Mouse (Mus musculus) heart, adult 2 months (tissue): Measurements from ENCODE around the gene Arap1. TPM values are rescaled to one million over a fixed set of nuclear protein-coding genes. Genes with fewer than 3 reads are reported as not detected.

Source experiments
- DNase-seq, 2 experiments: peaks; one replicate each; pipeline ENCODE4 v3.0.0; 2021
- H3K27ac ChIP-seq: fragments of 200-600 bp; 2 replicates; pipeline ENCODE4 v1.8.1; 2022
- H3K27me3 ChIP-seq: fragments of 200-500 bp; 2 replicates; pipeline ENCODE4 v1.6.1; 2012; ENCODE audit warnings: mild to moderate bottlenecking, low read length, inconsistent platforms, mixed read lengths; ENCODE audit not compliant: control insufficient read depth, insufficient read depth
- H3K36me3 ChIP-seq: fragments of 200-500 bp; 2 replicates; pipeline ENCODE4 v1.6.1; 2012; ENCODE audit warnings: low read length, inconsistent platforms; ENCODE audit not compliant: control insufficient read depth, insufficient read depth
- H3K4me1 ChIP-seq: fragments of 200-500 bp; 2 replicates; pipeline ENCODE4 v1.6.1; 2011; ENCODE audit warnings: low read length; ENCODE audit not compliant: control insufficient read depth, insufficient read depth
- H3K4me3 ChIP-seq: fragments of 200-600 bp; 2 replicates; pipeline ENCODE4 v1.8.1; 2022
- H3K79me2 ChIP-seq: fragments of 200-500 bp; replicated peaks from 2 replicates; pipeline ENCODE4 v1.6.1; 2012; ENCODE audit warnings: mild to moderate bottlenecking, inconsistent platforms, low read length, moderate library complexity, mixed read lengths; ENCODE audit not compliant: control insufficient read depth, insufficient read depth
- H3K9ac ChIP-seq: fragments of 200-500 bp; 2 replicates; pipeline ENCODE4 v1.6.1; 2012; ENCODE audit warnings: low read depth, mild to moderate bottlenecking, control low read depth, inconsistent platforms, low read length, mixed read lengths
- CTCF ChIP-seq: fragments of 200-600 bp; IDR thresholded peaks from 2 replicates; pipeline ENCODE4 v1.8.1; 2022; ENCODE audit warnings: antibody characterized with exemption, mild to moderate bottlenecking, moderate library complexity
- EP300 ChIP-seq: fragments of 200-500 bp; IDR thresholded peaks from 2 replicates; pipeline ENCODE4 v1.6.1; 2011; ENCODE audit warnings: low read depth, low read length, control low read depth; ENCODE audit not compliant: insufficient read depth
- POLR2A ChIP-seq: fragments of 200-500 bp; IDR thresholded peaks from 2 replicates; pipeline ENCODE4 v1.6.1; 2011; ENCODE audit warnings: mild to moderate bottlenecking, low read depth, low read length, control low read depth; ENCODE audit not compliant: insufficient read depth
- WGBS: fragments of 180-500 bp; shearing (Covaris S2); methylation state at CpG from one replicate; pipeline ENCODE4 v1.1.7; 2018; 5-methylcytosine and 5-hydroxymethylcytosine counted together
- intact Hi-C: fragments of 180-260 bp; cut with DNase I; formaldehyde crosslinking; loops from one replicate; pipeline ENCODE4 v1.15.1; 2025
- polyA plus RNA-seq: library from polyadenylated mRNA; depleted of rRNA; stranded (reverse); fragments of >200 nt; gene quantifications from 2 replicates; pipeline ENCODE4 v1.2.3, GENCODE M21; 2012
- total RNA-seq, 2 experiments: library from RNA; stranded (reverse); gene quantifications; 2 replicates each; pipeline ENCODE4 v1.2.3; 2021

Arap1 gene
- total and polyA plus RNA-seq, 3 experiments: 30.1 to 55.9 (median 32.6) TPM

DNA sequence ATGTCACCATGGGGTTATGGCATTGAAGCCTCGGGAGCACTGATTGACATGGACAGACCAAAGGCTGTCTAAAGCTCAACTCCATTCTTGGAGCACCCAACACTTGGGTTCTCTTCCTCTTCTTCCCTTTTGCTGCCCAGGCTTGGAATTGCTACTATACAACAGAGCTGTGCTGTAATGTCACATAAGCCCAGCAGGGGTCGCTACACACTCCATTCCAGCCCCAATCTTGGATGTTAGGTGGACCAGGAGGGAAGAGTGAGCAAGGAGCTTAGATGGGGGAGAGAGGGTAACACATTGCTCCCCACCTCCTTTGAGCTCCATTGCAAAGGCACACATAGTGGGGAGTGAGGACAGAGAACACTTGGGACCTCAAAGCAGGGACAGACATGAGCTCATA, 79.9 kb downstream of the Arap1 start:
- H3K27ac ChIP-seq: no peak overlapping the region
- WGBS: 9% methylated on average over 2 of the region's 2 CpGs
- H3K9ac ChIP-seq: no peak overlapping the region
- DNase-seq: no peak
- intact Hi-C loops: loop anchor here (5.0 kb wide), 2 partner anchors 115 to 195 kb away; no protein-coding TSS in a partner anchor
- H3K4me3 ChIP-seq: no peak overlapping the region
- no peak for TF ChIP-seq POLR2A
- TF ChIP-seq CTCF: peak; percentile 85
- no peaks in the 10 kb centered on the region for H3K36me3 ChIP-seq
- no peaks in the 10 kb centered on the region for H3K27me3 ChIP-seq
- H3K79me2 ChIP-seq: no peaks in the 10 kb centered on the region
- no peaks in the 10 kb centered on the region for H3K4me1 ChIP-seq

DNA sequence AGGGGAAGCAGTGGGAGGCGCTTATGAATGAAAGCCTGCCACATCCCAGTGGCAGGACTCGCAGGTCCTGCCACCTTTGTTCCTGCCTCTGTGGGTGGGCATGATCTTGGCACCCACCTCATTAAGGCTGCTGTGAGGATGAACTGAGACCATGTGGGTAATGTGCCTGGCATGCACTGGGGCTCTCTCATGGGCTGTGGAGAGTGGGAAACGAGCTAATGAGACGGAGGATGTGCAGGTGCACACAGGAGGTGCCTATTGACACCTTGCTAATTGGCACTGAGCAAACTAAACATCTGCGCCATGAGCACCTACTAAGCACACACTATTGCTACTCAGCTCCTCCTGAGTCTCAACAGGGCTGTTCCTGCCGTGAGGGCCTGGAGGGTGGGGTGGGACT, 87.2 kb downstream of the Arap1 start:
- Histone ChIP-seq H3K4me3 (no peak overlapping the region), H3K79me2 (no peaks in the 10 kb centered on the region), H3K27ac (no peak overlapping the region), H3K36me3 (no peaks in the 10 kb centered on the region), H3K4me1 (no peaks in the 10 kb centered on the region), H3K9ac (no peak overlapping the region), H3K27me3 (no peaks in the 10 kb centered on the region)
- TF ChIP-seq POLR2A: no peak
- TF ChIP-seq EP300: no peak
- no peak for TF ChIP-seq CTCF
- intact Hi-C loops: no loop called here
- WGBS: 61% methylated on average over 6 of the region's 6 CpGs
- no peak for DNase-seq

DNA sequence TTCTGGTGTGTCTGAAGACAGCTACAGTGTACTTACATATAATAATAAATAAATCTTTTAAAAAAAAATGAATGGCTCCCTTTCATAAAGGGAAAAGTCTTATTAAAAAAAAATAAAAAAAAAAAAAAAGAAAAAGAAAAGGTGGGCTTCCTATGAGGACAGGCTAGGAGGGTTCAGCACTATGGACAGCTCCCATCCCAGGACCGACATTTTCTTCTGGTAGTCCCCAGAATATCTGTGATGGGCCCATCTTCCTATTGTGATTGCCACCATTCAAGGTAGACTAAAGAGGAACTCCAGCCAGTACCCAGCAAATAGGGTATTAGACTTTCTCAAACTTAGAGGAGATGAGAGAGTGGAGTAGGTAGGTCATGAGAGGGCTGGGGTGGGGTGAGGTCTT, 90.0 kb downstream of the Arap1 start:
- Histone ChIP-seq H3K4me1 (no peaks in the 10 kb centered on the region), H3K36me3 (no peaks in the 10 kb centered on the region), H3K4me3 (no peak overlapping the region), H3K79me2 (no peaks in the 10 kb centered on the region), H3K27me3 (no peaks in the 10 kb centered on the region), H3K9ac (no peak overlapping the region), H3K27ac (no peak overlapping the region)
- TF ChIP-seq POLR2A: no peak
- no peak for TF ChIP-seq CTCF
- TF ChIP-seq EP300: no peak
- DNase-seq: no peak
- WGBS: 7% methylated on average over 1 of the region's 1 CpGs
- intact Hi-C loops: no loop called here

DNA sequence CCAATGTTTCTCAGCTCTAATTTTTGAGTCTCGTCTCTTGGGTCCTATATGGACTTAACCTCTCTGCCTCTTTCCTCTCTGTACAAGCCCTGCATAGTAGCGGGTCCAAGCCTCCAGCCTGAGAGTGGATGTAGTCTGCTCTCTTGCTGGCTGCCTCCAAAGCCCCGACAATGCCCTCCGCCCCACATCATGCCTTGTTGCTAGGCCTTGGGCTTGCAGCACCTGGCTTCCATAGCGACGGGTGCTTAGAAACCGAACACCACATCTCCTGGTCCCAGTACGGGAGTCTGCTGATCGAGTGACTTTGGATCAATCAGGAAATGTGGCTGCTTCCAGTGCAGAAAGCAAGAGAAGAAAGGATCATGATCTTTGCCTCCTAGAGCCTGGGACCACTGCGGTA, 95.2 kb downstream of the Arap1 start:
- no peaks in the 10 kb centered on the region for H3K4me1 ChIP-seq
- intact Hi-C loops: no loop called here
- no peak overlapping the region for H3K9ac ChIP-seq
- 0 out of 2 replicates have a peak, but pooled peaks cover 1% of the 10 kb centered on the region for H3K27me3 ChIP-seq
- TF ChIP-seq POLR2A (no peak), EP300 (no peak), CTCF (no peak)
- no peaks in the 10 kb centered on the region for H3K36me3 ChIP-seq
- DNase-seq: no peak
- H3K4me3 ChIP-seq: no peak overlapping the region
- H3K27ac ChIP-seq: no peak overlapping the region
- 75% methylated on average over 10 of the region's 10 CpGs for WGBS
- H3K79me2 ChIP-seq: no peaks in the 10 kb centered on the region

DNA sequence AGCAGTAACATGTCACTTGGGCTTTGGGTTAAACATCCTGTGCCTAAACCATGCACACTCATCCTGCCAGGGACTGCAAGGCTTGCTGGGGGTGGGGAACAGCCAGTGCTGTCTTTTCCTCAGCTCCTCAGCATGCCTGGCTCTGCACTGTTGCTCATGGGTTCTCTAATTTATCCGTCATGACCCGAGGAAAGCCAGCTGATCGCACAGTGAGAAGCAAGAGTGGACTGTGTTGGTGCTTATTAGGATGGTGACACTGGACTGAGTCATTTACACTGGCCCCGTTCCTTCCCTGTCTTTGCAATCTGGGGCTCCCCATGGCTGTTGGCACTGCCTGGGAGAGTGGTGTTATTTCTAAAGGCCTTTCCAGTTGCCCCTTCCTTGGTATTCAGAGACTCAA, 96.3 kb downstream of the Arap1 start:
- 0 out of 2 replicates have a peak, but pooled peaks cover 1% of the 10 kb centered on the region for H3K27me3 ChIP-seq
- WGBS: 80% methylated on average over 4 of the region's 4 CpGs
- H3K4me3 ChIP-seq: no peak overlapping the region
- no peaks in the 10 kb centered on the region for H3K79me2 ChIP-seq
- intact Hi-C loops: no loop called here
- no peak for TF ChIP-seq EP300
- TF ChIP-seq CTCF: no peak
- no peak for TF ChIP-seq POLR2A
- DNase-seq: no peak
- H3K27ac ChIP-seq: no peak overlapping the region
- H3K9ac ChIP-seq: no peak overlapping the region
- H3K36me3 ChIP-seq: no peaks in the 10 kb centered on the region
- H3K4me1 ChIP-seq: no peaks in the 10 kb centered on the region

DNA sequence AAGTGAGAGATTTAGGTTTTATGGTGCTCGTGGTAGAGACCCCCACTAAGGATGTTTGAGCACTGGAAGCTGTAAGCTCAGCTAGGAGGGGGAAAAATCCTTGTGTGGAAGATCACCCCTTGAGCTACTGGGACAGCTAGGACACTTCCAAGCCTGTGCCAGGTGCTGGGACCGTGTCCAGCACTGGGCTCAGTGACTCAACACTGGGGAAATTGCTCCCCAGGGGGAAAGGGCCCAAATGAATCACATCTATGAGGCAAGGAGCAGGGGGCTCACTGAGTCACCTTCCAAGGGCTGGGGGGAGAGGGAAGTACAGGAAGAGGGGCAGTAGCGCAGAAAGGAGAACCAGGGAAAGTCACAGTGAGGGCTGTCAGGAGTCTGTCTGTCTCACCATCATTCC, 102.0 kb downstream of the Arap1 start:
- Histone ChIP-seq H3K4me3 (no peak overlapping the region), H3K79me2 (0 out of 2 replicates have a peak, but pooled peaks cover 1% of the 10 kb centered on the region), H3K4me1 (peaks cover 6% of the 10 kb centered on the region), H3K27me3 (no peaks in the 10 kb centered on the region), H3K36me3 (no peaks in the 10 kb centered on the region), H3K27ac (no peak overlapping the region), H3K9ac (no peak overlapping the region)
- WGBS: 16% methylated on average over 3 of the region's 3 CpGs
- TF ChIP-seq EP300: no peak
- TF ChIP-seq CTCF: no peak
- TF ChIP-seq POLR2A: no peak
- intact Hi-C loops: loop anchor here (1.0 to 2.0 kb wide), 3 partner anchors 37 to 91 kb away; no protein-coding TSS in a partner anchor
- DNase-seq: no peak
